Mouse (Mus musculus) liver, adult 2 months (tissue): ENCODE results near the gene Wdr17. TPM values are rescaled to one million over a fixed set of nuclear protein-coding genes. Genes with fewer than 3 reads are reported as not detected.

Source experiments
- DNase-seq: peaks from one replicate; pipeline ENCODE4 v3.0.0-alpha.2; 2011; ENCODE audit warnings: low read depth, low spot score; ENCODE audit errors: extremely low read depth
- H3K27ac ChIP-seq: fragments of 200-500 bp; replicated peaks from 2 replicates; pipeline ENCODE4 v1.5.1; 2012; ENCODE audit warnings: low read depth, mild to moderate bottlenecking, control low read depth, inconsistent platforms, low read length; ENCODE audit not compliant: insufficient read depth
- H3K27me3 ChIP-seq: fragments of 200-500 bp; 2 replicates; pipeline ENCODE4 v1.6.1; 2012; ENCODE audit warnings: mild to moderate bottlenecking, moderate library complexity, low read length, inconsistent platforms; ENCODE audit not compliant: control insufficient read depth, insufficient read depth
- H3K36me3 ChIP-seq: fragments of 200-500 bp; 2 replicates; pipeline ENCODE4 v1.6.1; 2012; ENCODE audit warnings: low read length, inconsistent platforms; ENCODE audit not compliant: control insufficient read depth, insufficient read depth
- H3K4me1 ChIP-seq: fragments of 200-500 bp; 2 replicates; pipeline ENCODE4 v1.6.1; 2011; ENCODE audit warnings: low read length; ENCODE audit not compliant: control insufficient read depth, insufficient read depth
- H3K4me3 ChIP-seq: fragments of 200-500 bp; 2 replicates; pipeline ENCODE4 v1.5.1; 2011; ENCODE audit warnings: low read depth, mild to moderate bottlenecking, control low read depth, low read length, moderate library complexity; ENCODE audit not compliant: insufficient read depth
- H3K79me2 ChIP-seq: fragments of 200-500 bp; 2 replicates; pipeline ENCODE4 v1.6.1; 2012; ENCODE audit warnings: inconsistent platforms, mild to moderate bottlenecking, low read length, moderate library complexity; ENCODE audit not compliant: control insufficient read depth, insufficient read depth
- H3K9ac ChIP-seq: fragments of 200-500 bp; 2 replicates; pipeline ENCODE4 v1.6.1; 2012; ENCODE audit warnings: low read depth, mild to moderate bottlenecking, control low read depth, inconsistent platforms, low read length
- CTCF ChIP-seq: fragments of 200-500 bp; IDR thresholded peaks from 2 replicates; pipeline ENCODE4 v1.5.1; 2011; ENCODE audit warnings: low read depth, low read length, control low read depth
- POLR2A ChIP-seq: fragments of 200-500 bp; IDR thresholded peaks from 2 replicates; pipeline ENCODE4 v1.6.1; 2011; ENCODE audit warnings: low read length, control low read depth; ENCODE audit not compliant: insufficient read depth; ENCODE audit errors: extremely low read depth
- WGBS: fragments of 180-500 bp; shearing (Covaris S2); methylation state at CpG from one replicate; pipeline ENCODE4 v1.1.7; 2018; 5-methylcytosine and 5-hydroxymethylcytosine counted together
- polyA plus RNA-seq: library from polyadenylated mRNA; depleted of rRNA; stranded (reverse); fragments of >200 nt; gene quantifications from 2 replicates; pipeline ENCODE4 v1.2.3, GENCODE M21; 2012
- total RNA-seq: library from RNA; depleted of rRNA; stranded (reverse); fragments of >200 nt; gene quantifications from 2 replicates; pipeline ENCODE4 v1.2.3, GENCODE M21; 2014

The Wdr17 gene
- total and polyA plus RNA-seq, 2 experiments, result not detected

DNA sequence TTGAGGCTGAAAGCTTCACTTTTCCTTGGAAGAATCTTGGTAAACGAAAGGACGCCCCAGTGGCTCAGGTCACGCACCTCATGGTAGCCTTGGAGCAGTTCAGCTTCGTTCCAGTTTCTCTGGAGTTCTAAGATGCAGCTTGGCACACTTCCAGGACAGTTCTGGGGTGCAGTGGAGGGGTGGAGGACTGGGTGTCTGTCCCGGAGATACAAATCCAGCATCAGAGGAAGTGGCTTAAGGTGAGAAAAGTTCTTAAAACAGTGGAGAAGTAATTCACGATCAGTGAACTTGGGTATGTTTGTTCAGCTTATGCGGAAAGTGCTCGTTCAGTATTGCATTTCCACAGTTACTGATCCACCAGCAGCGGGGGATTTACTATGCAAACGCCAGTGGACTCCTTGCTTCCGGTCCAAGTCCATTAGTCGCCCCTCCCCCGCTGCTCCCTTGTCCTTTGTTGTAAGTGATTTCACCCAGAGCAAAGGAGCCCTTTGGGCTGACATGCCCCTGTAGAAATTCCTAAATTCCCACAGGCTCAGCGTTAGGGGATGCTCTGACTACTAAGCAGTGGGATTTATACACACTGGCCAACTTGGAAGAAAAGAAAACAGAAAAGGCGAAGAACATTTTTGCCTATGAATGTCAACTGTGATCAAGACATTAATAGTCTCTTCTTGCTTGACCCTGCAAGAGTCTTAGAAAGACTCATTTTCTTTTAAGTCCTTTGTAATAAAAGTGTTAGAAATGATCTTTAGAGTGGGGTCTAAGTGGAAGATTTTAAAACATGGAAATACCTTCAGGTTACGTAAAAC lies 106.6 kb downstream of the Wdr17 start:
- H3K4me1 ChIP-seq, result peaks cover 4% of the 10 kb centered on the region; the same call in 1 of the 2 replicates
- H3K36me3 ChIP-seq, result no peaks in the 10 kb centered on the region
- 0 out of 2 replicates have a peak overlapping the region, but pooled peaks have one; percentile 6 for H3K9ac ChIP-seq
- H3K4me3 ChIP-seq, result peak overlapping the region; percentile 10
- 0 out of 2 replicates have a peak, but pooled peaks cover 3% of the 10 kb centered on the region for H3K27me3 ChIP-seq
- WGBS, result 14% methylated on average over 16 of the region's 16 CpGs
- H3K27ac ChIP-seq, result no peak overlapping the region
- no peak for DNase-seq
- TF ChIP-seq CTCF (no peak), POLR2A (no peak)
- H3K79me2 ChIP-seq, result no peaks in the 10 kb centered on the region

DNA sequence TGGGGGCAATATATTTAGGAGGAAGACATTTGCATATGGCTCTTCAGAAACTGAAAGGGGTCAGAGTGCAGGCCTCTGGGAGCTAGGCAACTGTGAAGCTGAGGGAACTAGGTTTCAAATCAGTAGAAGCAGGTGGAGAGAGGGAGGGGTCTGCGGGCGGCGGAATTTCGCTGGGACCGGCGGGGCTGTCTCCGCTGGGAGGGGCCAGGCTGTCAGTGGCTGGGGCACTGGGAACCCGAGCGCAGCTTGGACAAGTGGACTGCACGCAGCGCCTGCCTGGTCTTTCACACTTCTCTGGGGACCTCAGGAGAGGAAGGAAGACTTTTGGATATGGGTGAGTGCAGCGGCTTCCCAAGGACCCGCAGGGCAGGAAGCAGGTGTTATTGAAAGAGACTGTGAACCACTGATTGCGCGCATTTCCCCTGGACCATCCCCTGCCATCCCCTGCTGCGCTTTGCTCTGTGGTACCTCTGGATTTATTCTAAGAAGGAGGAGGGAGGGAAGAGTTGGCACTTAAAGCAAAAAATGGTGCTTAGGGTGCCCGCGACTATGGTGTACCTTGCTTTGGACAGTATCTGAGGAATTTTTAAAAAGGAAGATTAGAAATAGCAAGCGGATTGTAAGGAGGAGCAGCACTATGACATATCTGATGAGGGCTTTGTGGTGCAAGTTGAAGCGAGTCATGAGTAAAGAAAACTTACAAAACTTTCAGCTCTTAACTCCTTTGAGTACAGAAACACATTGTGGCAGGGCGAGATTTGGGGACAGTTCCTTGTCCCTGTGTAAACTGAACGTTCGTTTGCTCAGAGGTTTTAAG lies 107.5 kb downstream of the Wdr17 start:
- no peak overlapping the region for H3K27ac ChIP-seq
- DNase-seq, result no peak

DNA sequence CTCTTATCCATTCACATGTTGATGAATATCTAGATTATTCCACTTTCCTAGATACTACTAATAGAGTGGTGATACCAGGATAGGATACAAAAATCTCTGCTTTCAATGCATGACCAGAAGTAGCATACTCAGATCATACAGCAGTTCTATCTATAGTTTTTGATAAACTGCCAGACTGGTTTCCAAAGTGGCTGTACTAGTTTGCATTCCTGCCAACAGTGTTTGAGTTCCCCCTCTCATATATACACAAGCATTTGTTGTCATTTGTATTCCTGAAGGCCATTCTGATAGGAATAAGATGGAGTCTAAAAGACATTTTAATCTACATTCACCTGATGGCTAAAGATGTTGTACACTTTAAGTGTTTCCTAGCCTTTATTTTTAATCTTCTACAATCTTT lies 110.0 kb downstream of the Wdr17 start:
- Histone ChIP-seq H3K9ac (no peak overlapping the region), H3K27me3 (0 out of 2 replicates have a peak, but pooled peaks cover 3% of the 10 kb centered on the region), H3K4me3 (no peak overlapping the region), H3K4me1 (peaks cover 4% of the 10 kb centered on the region; the same call in 1 of the 2 replicates), H3K79me2 (no peaks in the 10 kb centered on the region), H3K36me3 (no peaks in the 10 kb centered on the region), H3K27ac (no peak overlapping the region)
- TF ChIP-seq POLR2A (no peak), CTCF (no peak)
- DNase-seq, result no peak

More for the DNA sequence above, 107.5 kb downstream of the Wdr17 start:
- H3K36me3 ChIP-seq, result no peaks in the 10 kb centered on the region
- 0 out of 2 replicates have a peak, but pooled peaks cover 3% of the 10 kb centered on the region for H3K27me3 ChIP-seq
- peak overlapping the region; percentile 33; the same call in 1 of the 2 replicates for H3K4me3 ChIP-seq
- WGBS, result 2% methylated on average over 23 of the region's 23 CpGs
- H3K4me1 ChIP-seq, result peaks cover 4% of the 10 kb centered on the region; the same call in 1 of the 2 replicates
- H3K79me2 ChIP-seq, result no peaks in the 10 kb centered on the region
- TF ChIP-seq CTCF (no peak), POLR2A (no peak)
- H3K9ac ChIP-seq, result no peak overlapping the region

DNA sequence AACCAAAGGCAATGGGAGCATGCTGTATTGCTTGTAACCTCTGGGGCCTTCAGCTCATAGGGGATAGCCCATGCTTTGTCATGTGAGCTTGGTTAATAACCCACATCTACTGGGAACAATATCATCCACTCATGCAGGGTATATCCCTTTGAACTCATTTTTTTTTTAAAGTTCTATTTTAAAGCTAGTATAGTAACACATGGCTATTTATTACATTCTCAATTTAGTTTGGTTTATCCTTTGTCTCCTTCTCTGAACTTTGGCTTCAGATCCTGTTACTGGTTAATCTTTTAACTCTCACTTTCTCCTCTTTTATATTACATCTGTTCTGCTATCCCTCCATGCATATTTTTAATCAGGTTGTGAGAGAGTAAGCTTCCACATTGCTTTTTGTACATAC lies 110.7 kb downstream of the Wdr17 start:
- DNase-seq, result no peak
- no peak for TF ChIP-seq CTCF
- no peak for TF ChIP-seq POLR2A
- H3K79me2 ChIP-seq, result no peaks in the 10 kb centered on the region
- H3K9ac ChIP-seq, result no peak overlapping the region
- no peaks in the 10 kb centered on the region for H3K36me3 ChIP-seq
- H3K27ac ChIP-seq, result no peak overlapping the region
- H3K4me1 ChIP-seq, result peaks cover 4% of the 10 kb centered on the region; the same call in 1 of the 2 replicates
- H3K4me3 ChIP-seq, result no peak overlapping the region
- H3K27me3 ChIP-seq, result 0 out of 2 replicates have a peak, but pooled peaks cover 3% of the 10 kb centered on the region

DNA sequence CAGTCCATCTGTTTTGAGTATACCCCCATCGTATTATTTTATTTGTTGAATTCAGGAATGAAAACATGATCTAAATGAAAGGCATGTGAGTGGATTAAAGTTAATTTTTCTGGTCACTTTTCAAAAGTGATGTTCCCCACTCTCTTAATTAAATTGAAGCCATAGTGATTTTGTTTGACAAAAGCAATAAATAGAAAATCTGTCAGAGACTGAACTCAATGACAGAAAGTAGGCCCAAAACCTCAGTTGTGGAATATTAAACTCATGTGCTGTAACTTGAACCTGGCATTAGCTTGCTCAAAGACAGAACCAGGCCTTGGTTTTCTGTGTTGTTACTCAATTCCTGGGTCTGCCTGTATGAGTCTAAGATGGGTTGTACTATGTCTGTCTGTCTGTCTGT lies 129.3 kb downstream of the Wdr17 start:
- H3K9ac ChIP-seq, result no peak overlapping the region
- H3K79me2 ChIP-seq, result no peaks in the 10 kb centered on the region
- no peaks in the 10 kb centered on the region for H3K36me3 ChIP-seq
- H3K27ac ChIP-seq, result no peak overlapping the region
- DNase-seq, result no peak
- H3K4me1 ChIP-seq, result no peaks in the 10 kb centered on the region
- 90% methylated on average over 1 of the region's 1 CpGs for WGBS
- no peak for TF ChIP-seq CTCF
- no peak for TF ChIP-seq POLR2A
- no peak overlapping the region for H3K4me3 ChIP-seq
- H3K27me3 ChIP-seq, result no peaks in the 10 kb centered on the region
